Mouse (Mus musculus) embryo, embryonic 9.5 days (tissue): ENCODE data around the gene Fbxo34.

Source experiments
- DNase-seq: peaks from one replicate; pipeline ENCODE4 v3.0.0-alpha.2; 2017; ENCODE audit errors: extremely low spot score

Fbxo34 gene

GRCm38 (mm10) chr14:47472743-47473546, 22.7 kb downstream of the Fbxo34 start:
- DNase-seq, result peak; percentile 70

- DNase-seq, result no peak
Observed at GRCm38 (mm10) chr14:47473891-47474290, 23.7 kb downstream of the Fbxo34 start.

DNA sequence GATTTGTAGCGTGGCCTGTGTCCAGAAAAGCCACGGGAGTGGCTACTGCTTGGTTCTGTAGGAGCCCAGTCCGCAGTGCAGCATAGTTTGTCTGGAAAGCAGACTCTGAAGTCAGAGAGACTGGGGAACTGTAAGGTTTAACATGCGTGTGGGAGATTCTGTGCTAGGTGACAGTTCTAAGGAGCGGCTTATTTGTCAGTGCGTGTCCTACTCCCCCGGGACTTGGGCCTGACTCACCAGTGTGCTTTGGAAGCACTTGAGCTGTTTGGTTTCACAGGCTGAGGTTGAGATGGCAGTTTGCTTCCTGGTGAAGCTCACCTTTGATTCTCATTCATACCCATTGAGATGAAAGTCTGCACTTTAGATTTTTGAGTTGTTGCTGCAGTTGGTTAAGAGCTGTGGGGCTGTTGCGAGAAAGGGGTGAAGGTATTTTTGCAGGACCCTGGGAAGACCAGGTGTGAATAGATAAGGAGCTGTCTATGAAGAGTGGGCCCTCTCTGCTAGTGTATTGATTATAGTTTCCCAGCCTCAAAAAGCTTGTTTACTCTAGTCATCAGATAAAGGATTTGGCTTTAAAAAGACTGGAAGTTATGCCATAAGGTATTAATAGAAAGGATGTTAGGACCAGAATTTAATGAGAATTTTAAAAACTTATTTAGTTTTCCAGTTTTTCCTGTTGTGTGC, 24.5 kb downstream of the Fbxo34 start:
- DNase-seq, result no peak

- DNase-seq, result no peak
Observed at GRCm38 (mm10) chr14:47476266-47476665, 26.0 kb downstream of the Fbxo34 start.

GRCm38 (mm10) chr14:47477711-47478110, 27.5 kb downstream of the Fbxo34 start:
- DNase-seq, result no peak

DNA sequence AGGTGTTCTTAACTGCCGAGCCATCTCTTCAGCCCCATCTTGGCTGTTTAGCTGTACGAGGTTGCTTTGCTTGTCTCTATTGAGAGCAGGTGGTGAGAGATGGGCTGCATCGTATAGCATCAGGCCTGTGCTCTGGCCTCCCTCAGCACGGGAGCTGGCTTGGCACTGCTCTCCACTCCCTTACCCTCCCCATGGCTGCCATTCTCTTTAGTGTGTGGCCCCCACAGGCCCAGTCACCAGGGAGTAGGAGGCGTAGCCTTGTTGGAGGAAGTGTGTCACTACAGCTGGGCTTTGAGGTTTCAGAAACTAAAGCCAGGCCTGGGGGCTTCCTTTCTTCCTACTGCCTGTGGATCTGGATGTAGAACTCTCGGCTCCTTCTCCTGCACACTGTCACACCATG, 32.0 kb downstream of the Fbxo34 start:
- no peak for DNase-seq

- no peak for DNase-seq
Observed at GRCm38 (mm10) chr14:47483099-47483498, 32.9 kb downstream of the Fbxo34 start.

GRCm38 (mm10) chr14:47488732-47489131, 38.5 kb downstream of the Fbxo34 start:
- DNase-seq, result no peak

DNA sequence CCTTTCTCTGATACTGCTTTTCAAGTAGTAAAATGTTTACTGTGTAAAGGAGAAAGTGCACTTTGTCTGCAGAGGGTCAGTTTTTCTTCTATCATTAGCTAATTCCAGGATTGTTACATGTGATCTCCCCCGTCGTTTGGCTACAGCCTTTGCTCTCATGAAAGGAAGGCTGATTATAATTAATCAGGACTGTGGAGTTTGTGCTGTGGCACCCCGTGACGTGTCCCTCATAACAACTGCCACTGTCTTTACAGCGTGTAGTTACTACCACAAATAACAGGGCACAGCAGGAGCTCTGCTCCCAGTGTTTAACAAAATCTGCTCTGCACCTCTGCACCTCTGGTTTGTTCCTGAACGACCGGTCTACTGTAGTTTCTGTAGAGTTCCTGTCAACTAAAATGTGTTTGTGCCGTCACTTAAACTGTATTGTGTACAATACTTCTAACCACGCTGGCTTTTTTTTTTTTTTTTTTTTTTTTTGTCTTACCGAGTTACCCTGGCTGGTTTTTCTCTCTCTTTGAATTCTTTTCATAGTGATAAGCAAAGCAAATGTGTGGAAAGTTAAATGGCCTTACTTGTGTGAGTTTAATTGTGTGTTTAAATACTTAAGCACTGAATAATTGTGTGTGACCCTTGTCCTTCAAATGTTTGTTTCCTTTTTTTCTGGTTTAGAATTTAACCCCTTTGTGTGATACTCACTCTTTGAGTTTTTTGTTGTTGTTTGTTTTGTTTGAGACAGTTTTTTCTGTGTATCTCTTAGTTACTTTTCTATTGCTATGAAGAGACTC, 39.3 kb downstream of the Fbxo34 start:
- no peak for DNase-seq

DNA sequence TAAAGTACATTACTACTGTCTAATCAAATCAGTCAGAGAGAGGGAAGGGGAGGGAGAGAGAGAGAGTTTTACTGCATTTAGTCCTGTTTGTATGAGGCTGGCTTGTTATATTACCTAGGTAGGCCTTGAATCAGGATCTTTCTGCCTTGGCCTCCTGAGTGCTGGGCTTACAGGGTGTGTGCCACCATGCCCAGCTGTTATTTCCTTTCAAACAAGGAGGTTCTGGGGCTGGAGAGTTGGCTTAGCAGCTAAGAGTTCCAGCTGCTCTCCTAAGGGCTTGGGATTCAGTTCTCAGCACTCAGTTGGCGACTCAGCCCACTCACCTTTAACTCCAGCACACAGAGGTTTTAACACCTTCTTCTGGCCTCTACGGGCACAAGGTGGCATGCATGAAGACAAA, 40.5 kb downstream of the Fbxo34 start:
- no peak for DNase-seq

DNA sequence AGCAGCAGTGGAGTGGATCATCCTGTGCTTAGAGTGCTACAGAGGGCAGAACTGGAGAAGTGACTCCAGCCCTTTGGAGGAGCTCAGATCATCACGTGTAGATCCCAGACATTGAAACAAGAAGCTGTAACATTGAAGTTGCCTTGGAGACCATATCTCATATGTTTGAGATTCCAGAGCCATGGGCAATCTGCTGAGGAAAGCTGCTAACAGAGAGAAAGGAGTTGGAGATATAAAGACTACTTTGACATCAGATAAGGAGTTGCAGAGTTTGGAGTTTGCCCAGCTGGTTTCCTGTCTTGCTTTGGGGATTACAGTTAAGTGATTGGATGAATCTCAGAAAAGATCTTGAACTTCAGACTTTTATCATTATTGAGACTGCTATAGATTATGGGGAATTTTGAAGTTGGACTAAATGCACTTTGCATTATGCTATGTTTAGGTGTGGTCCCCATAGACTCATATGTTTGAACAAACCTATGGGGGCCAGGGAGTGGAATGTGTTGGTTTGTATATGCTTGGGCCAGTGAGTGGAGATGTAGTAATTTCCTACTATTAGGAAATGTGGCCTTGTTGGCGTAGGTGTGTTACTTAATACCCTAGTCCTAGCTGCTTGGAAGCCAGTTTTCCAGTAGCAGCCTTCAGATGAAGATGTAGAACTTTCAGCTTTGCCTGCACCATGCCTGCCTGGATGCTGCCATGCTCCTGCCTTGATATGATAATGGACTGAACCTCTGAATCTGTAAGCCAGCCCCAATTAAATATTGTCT, 43.6 kb downstream of the Fbxo34 start:
- DNase-seq, result no peak

DNA sequence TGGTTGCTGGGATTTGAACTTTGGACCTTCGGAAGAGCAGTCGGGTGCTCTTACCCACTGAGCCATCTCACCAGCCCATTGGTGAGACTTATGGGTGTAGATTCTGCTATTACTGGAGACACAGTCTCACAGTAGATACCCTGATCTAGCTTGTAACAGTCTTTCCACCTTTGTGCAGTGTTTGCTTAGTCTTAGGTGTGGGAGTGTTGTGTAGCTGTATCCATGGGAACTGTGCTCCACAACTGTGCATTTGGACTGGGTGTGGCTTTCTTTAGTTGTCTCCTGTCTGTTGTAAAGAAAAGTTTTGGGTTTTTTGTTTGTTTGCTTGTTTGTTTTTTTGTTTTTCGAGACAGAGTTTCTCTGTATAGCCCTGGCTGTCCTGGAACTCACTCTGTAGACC, 45.7 kb downstream of the Fbxo34 start:
- no peak for DNase-seq

GRCm38 (mm10) chr14:47497166-47497565, 46.9 kb downstream of the Fbxo34 start:
- no peak for DNase-seq

DNA sequence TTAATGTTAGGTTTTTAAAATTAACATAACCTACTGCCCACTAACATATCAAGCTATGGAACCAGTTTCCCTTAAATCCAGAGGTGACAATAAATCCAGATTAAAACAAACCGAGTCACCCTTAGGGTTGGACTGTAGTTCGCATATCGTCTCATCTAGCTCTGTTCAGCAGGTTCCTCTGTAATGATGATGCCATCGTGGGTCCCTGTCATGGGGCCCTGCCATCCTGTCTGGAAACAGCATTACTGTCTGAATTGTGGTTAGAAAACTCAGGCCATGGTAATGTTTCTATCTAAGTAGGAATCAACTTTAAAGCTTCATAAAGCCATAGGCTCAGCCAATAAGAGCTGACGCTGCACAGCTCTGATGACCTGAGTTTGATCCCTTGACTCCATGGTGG, 48.4 kb downstream of the Fbxo34 start:
- no peak for DNase-seq

GRCm38 (mm10) chr14:47504036-47504435, 53.8 kb downstream of the Fbxo34 start:
- DNase-seq, result no peak

DNA sequence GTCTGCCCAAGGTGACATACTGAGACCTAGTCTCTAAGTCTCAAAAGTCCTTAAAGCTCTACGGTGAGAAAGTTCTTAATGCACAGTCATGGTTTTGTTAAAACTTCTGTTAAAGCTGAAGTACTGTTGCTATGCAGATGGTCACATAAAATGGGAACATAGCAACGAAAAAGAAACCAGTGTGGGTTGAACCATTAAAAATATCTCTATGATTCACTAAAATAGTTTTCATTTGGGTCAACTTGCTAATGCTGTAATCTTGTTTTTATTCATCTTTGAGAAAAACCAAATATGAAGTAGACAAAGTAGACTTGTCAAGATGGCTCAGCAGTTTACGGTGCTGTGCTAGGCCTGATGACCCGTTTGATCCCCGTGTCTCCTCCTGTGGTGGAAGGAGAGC, 56.5 kb downstream of the Fbxo34 start:
- no peak for DNase-seq

DNA sequence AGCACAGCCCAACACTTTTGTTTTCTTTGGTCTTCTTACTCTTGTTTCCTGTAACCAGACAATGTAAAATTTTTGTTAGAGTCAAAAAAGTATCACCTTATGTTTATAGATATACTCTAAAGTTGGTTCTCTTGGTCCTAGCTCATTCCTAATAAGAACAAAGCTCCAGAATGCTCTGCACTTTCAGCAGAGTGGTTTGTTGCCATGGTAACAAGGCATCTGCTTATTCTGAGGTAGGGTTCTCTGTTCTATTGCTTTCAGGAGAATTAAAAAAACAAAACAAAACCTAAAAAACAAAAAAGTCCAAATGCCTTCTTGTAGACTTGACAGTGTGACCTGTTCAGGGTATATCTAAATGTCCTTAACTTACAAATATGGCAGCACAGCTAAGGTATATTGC, 57.8 kb downstream of the Fbxo34 start:
- no peak for DNase-seq

GRCm38 (mm10) chr14:47510244-47510643, 60.0 kb downstream of the Fbxo34 start:
- no peak for DNase-seq

- DNase-seq, result no peak
Observed at GRCm38 (mm10) chr14:47513606-47514005, 63.4 kb downstream of the Fbxo34 start.

- DNase-seq, result no peak
Observed at GRCm38 (mm10) chr14:47514816-47515453, 64.7 kb downstream of the Fbxo34 start.

DNA sequence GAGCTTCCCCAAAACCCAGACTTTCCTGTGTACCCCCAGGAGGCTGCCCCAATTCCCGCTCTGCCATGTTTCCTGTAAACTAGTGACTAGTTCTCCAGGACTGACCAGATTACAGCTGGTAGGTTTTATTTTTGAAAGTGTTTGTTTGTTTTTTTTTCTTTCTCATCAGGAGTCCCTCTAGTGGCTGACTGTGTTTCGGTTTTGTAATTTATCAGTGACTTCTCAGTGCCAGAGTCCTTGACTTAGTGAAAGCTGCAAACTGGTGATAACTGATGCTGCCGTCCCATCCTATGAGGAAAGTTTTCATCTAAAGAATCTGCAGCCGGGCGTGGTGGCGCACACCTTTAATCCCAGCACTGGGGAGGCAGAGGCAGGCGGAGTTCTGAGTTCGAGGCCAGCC, 65.4 kb downstream of the Fbxo34 start:
- no peak for DNase-seq
